Mouse (Mus musculus): Measurements from ENCODE around the gene Bpifb2. TPM values are rescaled to one million over a fixed set of nuclear protein-coding genes. Genes with fewer than 3 reads are reported as not detected.
"Not testable (repeated sequence)": the region's sequence is repeated elsewhere in the genome, so short reads cannot be mapped to it uniquely, and the experiment has no call there.

Gene Bpifb2
- total RNA-seq (2021) = not detected
- polyA plus RNA-seq (2012; rRNA removed) = not detected in 2 replicates
- long read RNA-seq = 0 reads

DNA sequence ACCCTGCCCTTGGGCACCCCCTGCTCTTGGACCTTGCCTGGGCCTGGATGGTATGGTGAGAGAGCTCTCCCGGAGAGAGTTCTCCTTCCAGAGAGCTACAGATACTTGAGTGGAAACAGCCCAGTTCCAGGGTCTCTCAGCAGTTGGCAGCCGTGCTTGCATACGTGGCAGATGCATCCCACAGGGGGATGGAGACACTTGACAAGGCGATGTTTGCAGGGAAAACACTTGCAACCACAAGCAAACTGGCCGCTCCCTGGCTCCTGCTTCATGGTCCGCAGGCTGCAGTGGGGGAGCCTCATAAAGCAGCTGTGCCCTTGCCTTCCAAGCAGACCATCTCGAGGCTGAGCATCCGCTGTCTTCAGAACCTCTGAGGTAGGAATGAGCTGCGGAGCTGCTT is at the start of gene Bpifb2:
Gene Bpifb2 (plus strand): TSS at position 301 of the 400 bp plus-strand sequence.
- Histone ChIP-seq H3K27ac (no peak within 1 kb of the TSS), H3K4me1 (ENCODE audit: control insufficient read depth, insufficient read depth, low read length) (no peaks in the 10 kb centered on the region), H3K9ac (ENCODE audit: low read depth, low read length) (no peak within 1 kb of the TSS), H3K79me2 (replicated peaks; ENCODE audit: control insufficient read depth, insufficient read depth, low read length) (no peaks in the 10 kb centered on the region), H3K4me3 (no peak within 1 kb of the TSS), H3K36me3 (ENCODE audit: control insufficient read depth, insufficient read depth, low read length) (no peaks in the 10 kb centered on the region), H3K27me3 (ENCODE audit: control insufficient read depth, insufficient read depth, low read length) (no peaks in the 10 kb centered on the region)
- intact Hi-C loops (cut with DNase I) = no loop called here
- no peak for DNase-seq
- WGBS = 62% methylated on average over 9 of the region's 9 CpGs
- TF ChIP-seq EP300 (IDR thresholded peaks at IDR 0.05; ENCODE audit: insufficient read depth, low read depth, low read length) = no peak
- TF ChIP-seq CTCF (IDR thresholded peaks at IDR 0.05) = no peak
- TF ChIP-seq POLR2A (IDR thresholded peaks at IDR 0.05; ENCODE audit: insufficient read depth, low read depth, low read length) = no peak

DNA sequence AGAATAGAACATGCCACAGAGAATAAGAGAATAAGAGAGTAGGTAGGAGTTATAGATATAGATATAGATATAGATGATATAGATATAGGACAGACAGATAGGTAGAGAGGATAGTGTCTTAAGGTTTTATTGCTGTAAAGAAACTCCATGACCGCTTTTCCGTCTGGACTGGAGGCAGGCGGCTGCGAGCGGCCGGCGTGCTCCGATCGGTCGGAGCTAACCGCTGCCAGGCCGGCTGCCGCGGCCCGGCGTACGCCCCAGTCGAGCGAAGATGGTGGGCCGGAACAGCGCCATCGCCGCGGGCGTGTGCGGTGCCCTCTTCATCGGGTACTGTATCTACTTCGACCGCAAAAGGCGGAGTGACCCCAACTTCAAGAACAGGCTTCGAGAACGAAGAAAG is 48.9 kb upstream of the Bpifb2 start:
- DNase-seq; H3K4me3 ChIP-seq; H3K27me3 ChIP-seq (ENCODE audit: control insufficient read depth, insufficient read depth, low read length); intact Hi-C loops (cut with DNase I); H3K79me2 ChIP-seq (replicated peaks; ENCODE audit: control insufficient read depth, insufficient read depth, low read length); H3K9ac ChIP-seq (ENCODE audit: low read depth, low read length); H3K36me3 ChIP-seq (ENCODE audit: control insufficient read depth, insufficient read depth, low read length); H3K4me1 ChIP-seq (ENCODE audit: control insufficient read depth, insufficient read depth, low read length); H3K27ac ChIP-seq: not testable (repeated sequence)
- WGBS = 57% methylated on average over 32 of the region's 32 CpGs

DNA sequence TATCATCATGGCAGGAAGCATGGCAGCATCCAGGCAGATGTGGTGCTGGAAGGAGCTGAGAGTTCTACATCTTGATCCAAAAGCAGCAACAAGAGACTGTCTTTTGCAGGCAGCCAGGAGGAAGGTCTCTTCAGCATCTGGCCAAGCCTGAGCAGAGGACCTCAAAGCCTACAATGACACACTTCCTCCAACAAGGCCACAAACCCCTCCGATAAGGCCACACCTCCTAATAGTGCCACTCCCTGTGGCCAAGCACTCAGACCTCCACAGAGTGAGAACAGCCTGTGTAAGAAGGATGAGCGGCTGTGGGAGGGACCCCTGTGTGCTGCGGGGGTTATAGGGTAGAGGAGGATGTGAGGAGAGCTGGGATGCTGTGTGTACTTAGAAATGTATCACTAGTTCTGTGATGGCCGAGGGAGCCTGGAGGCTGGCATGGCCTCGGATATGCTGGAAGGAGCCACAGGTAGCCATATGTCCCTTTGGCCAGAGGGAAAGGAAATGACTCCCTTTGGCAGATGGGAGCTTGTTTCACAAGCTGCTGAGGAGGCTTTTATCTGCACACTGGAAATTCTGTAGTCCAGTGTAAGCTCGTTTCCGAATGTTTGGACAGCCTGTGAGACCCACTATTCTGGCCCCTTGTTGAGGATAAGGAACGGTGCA is 47.5 kb upstream of the Bpifb2 start:
- Histone ChIP-seq H3K27ac (no peak overlapping the region), H3K36me3 (ENCODE audit: control insufficient read depth, insufficient read depth, low read length) (no peaks in the 10 kb centered on the region), H3K4me1 (ENCODE audit: control insufficient read depth, insufficient read depth, low read length) (no peaks in the 10 kb centered on the region), H3K4me3 (no peak overlapping the region), H3K9ac (ENCODE audit: low read depth, low read length) (no peak overlapping the region), H3K79me2 (replicated peaks; ENCODE audit: control insufficient read depth, insufficient read depth, low read length) (no peaks in the 10 kb centered on the region), H3K27me3 (ENCODE audit: control insufficient read depth, insufficient read depth, low read length) (no peaks in the 10 kb centered on the region)
- TF ChIP-seq CTCF (IDR thresholded peaks at IDR 0.05) = no peak
- no peak for TF ChIP-seq POLR2A (IDR thresholded peaks at IDR 0.05; ENCODE audit: insufficient read depth, low read depth, low read length)
- no peak for TF ChIP-seq EP300 (IDR thresholded peaks at IDR 0.05; ENCODE audit: insufficient read depth, low read depth, low read length)
- intact Hi-C loops (cut with DNase I) = no loop called here
- no peak for DNase-seq
- WGBS = 64% methylated on average over 8 of the region's 8 CpGs

DNA sequence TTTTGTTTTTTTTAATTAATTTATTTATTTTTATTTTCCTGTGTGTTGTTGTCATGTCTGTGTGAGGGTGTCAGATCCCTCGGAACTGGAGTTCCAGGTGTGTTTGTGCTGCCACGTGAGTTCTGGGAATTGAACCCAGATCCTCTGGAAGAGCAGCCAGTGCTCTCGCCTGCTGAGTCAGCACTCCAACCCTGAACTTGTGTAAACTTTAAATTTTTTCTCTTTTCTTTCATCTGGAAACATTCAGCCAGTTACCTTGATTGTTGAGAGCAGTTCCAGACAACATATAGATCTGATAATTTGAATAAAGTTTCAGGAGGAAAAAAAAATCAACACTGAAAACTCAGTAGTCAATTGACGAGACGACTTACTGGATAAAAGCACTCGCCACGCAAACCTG is 46.1 kb upstream of the Bpifb2 start:
- no peak overlapping the region for H3K4me3 ChIP-seq
- H3K27ac ChIP-seq = no peak overlapping the region
- WGBS = 81% methylated on average over 7 of the region's 7 CpGs
- DNase-seq = no peak
- no peaks in the 10 kb centered on the region for H3K36me3 ChIP-seq (ENCODE audit: control insufficient read depth, insufficient read depth, low read length)
- no peaks in the 10 kb centered on the region for H3K27me3 ChIP-seq (ENCODE audit: control insufficient read depth, insufficient read depth, low read length)
- TF ChIP-seq CTCF (IDR thresholded peaks at IDR 0.05) (no peak), POLR2A (IDR thresholded peaks at IDR 0.05; ENCODE audit: insufficient read depth, low read depth, low read length) (no peak), EP300 (IDR thresholded peaks at IDR 0.05; ENCODE audit: insufficient read depth, low read depth, low read length) (no peak)
- H3K9ac ChIP-seq (ENCODE audit: low read depth, low read length) = no peak overlapping the region
- no peaks in the 10 kb centered on the region for H3K79me2 ChIP-seq (replicated peaks; ENCODE audit: control insufficient read depth, insufficient read depth, low read length)
- H3K4me1 ChIP-seq (ENCODE audit: control insufficient read depth, insufficient read depth, low read length) = no peaks in the 10 kb centered on the region
- intact Hi-C loops (cut with DNase I) = no loop called here

DNA sequence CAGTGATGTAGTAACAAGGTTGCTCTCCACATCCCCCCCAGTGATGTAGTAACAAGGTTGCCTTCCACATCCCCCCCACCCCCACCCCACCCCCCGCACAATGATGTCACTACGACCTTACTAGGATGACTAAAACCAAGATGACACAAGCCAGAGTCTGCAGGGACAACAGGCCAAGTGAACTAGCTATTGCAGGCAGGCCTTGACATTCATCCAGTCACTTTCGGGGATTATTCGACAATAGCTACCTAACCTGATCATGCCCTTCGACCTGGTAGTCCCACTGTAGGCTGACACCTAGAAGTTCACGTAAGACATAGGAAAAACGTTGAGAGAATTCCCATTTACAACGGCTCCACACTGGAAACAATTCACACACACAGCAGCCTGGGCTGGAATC is 41.6 kb upstream of the Bpifb2 start:
- intact Hi-C loops (cut with DNase I) = no loop called here
- no peak overlapping the region for H3K9ac ChIP-seq (ENCODE audit: low read depth, low read length)
- H3K79me2 ChIP-seq (replicated peaks; ENCODE audit: control insufficient read depth, insufficient read depth, low read length) = no peaks in the 10 kb centered on the region
- 77% methylated on average over 8 of the region's 8 CpGs for WGBS
- no peak for TF ChIP-seq POLR2A (IDR thresholded peaks at IDR 0.05; ENCODE audit: insufficient read depth, low read depth, low read length)
- TF ChIP-seq EP300 (IDR thresholded peaks at IDR 0.05; ENCODE audit: insufficient read depth, low read depth, low read length) = no peak
- no peak for TF ChIP-seq CTCF (IDR thresholded peaks at IDR 0.05)
- no peaks in the 10 kb centered on the region for H3K36me3 ChIP-seq (ENCODE audit: control insufficient read depth, insufficient read depth, low read length)
- H3K27ac ChIP-seq = no peak overlapping the region
- H3K4me1 ChIP-seq (ENCODE audit: control insufficient read depth, insufficient read depth, low read length) = no peaks in the 10 kb centered on the region
- H3K27me3 ChIP-seq (ENCODE audit: control insufficient read depth, insufficient read depth, low read length) = no peaks in the 10 kb centered on the region
- H3K4me3 ChIP-seq = no peak overlapping the region
- DNase-seq = no peak

DNA sequence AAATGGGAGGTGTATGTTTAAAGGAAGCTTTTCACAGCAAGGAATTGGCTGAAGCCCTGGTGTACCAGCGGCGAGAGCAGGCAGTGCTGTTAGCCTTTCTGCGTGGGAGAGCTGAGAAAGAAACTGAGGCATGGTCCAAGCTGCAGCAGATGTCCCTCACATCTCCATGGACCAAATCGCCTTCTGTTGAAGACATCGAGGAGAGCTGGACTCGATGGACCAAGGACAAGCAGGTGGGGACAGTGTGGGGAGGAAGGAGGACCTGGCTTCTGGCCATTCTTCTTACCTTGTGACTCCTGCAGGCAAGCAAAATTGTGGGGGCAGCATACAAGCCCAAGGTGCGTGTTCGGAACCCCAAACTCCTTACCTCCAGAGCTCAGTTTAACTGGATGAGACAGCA is 32.0 kb upstream of the Bpifb2 start:
- intact Hi-C loops (cut with DNase I) = no loop called here
- TF ChIP-seq POLR2A (IDR thresholded peaks at IDR 0.05; ENCODE audit: insufficient read depth, low read depth, low read length) (no peak), CTCF (IDR thresholded peaks at IDR 0.05) (no peak), EP300 (IDR thresholded peaks at IDR 0.05; ENCODE audit: insufficient read depth, low read depth, low read length) (no peak)
- H3K36me3 ChIP-seq (ENCODE audit: control insufficient read depth, insufficient read depth, low read length) = no peaks in the 10 kb centered on the region
- no peak overlapping the region for H3K4me3 ChIP-seq
- no peaks in the 10 kb centered on the region for H3K27me3 ChIP-seq (ENCODE audit: control insufficient read depth, insufficient read depth, low read length)
- H3K4me1 ChIP-seq (ENCODE audit: control insufficient read depth, insufficient read depth, low read length) = no peaks in the 10 kb centered on the region
- no peaks in the 10 kb centered on the region for H3K79me2 ChIP-seq (replicated peaks; ENCODE audit: control insufficient read depth, insufficient read depth, low read length)
- no peak overlapping the region for H3K27ac ChIP-seq
- H3K9ac ChIP-seq (ENCODE audit: low read depth, low read length) = no peak overlapping the region
- DNase-seq = no peak
- WGBS = 81% methylated on average over 8 of the region's 8 CpGs

Data from heart, adult 2 months (tissue).